Mouse (Mus musculus) left cerebral cortex, postnatal 4 days (tissue): ENCODE measurements around the gene Adra2a. TPM values are rescaled to one million over a fixed set of nuclear protein-coding genes. Genes with fewer than 3 reads are reported as not detected.

Experiments
- DNase-seq: peaks from one replicate; pipeline ENCODE4 v3.0.0-alpha.2; 2022
- intact Hi-C: fragments of 180-260 bp; cut with DNase I; formaldehyde crosslinking; loops from one replicate; pipeline ENCODE4 v1.15.1; 2025
- total RNA-seq, 2 experiments: library from RNA; stranded (reverse); gene quantifications; 2 replicates each; pipeline ENCODE4 v1.2.3; 2021

Adra2a gene
- total RNA-seq, 2 experiments from 2014 or later: 19.7 to 21.6 TPM

GRCm38 (mm10) chr19:54072233-54072800 is 28.4 kb downstream of the Adra2a start:
- intact Hi-C loops: no loop called here
- DNase-seq: no peak

GRCm38 (mm10) chr19:54076362-54077349 is 32.7 kb downstream of the Adra2a start:
- intact Hi-C loops: no loop called here
- DNase-seq: no peak

- intact Hi-C loops: no loop called here
- no peak for DNase-seq
Observed at GRCm38 (mm10) chr19:54081303-54081702, 37.4 kb downstream of the Adra2a start.

- DNase-seq: no peak
- intact Hi-C loops: no loop called here
Observed at GRCm38 (mm10) chr19:54081716-54082165, 37.8 kb downstream of the Adra2a start.

GRCm38 (mm10) chr19:54087319-54087718 is 43.4 kb downstream of the Adra2a start:
- intact Hi-C loops: no loop called here
- no peak for DNase-seq

GRCm38 (mm10) chr19:54093599-54093998 is 49.6 kb downstream of the Adra2a start:
- DNase-seq: no peak
- intact Hi-C loops: no loop called here

- intact Hi-C loops: no loop called here
- DNase-seq: no peak
Observed at GRCm38 (mm10) chr19:54095716-54096115, 51.8 kb downstream of the Adra2a start.

- intact Hi-C loops: no loop called here
- no peak for DNase-seq
Observed at GRCm38 (mm10) chr19:54098367-54098766, 54.4 kb downstream of the Adra2a start.

Other genes starting within 250 kb of the Adra2a start
- gene Pdcd4, start 151.9 kb upstream of the Adra2a start, total RNA-seq: 10 to 100 TPM; 64.4 to 67.5 TPM
- gene Shoc2, start 99.8 kb upstream of the Adra2a start, total RNA-seq: 10 to 100 TPM; 75.7 to 85.3 TPM
- gene Bbip1, start 99.5 kb upstream of the Adra2a start, total RNA-seq: 100 to 1,000 TPM; 101 to 113 TPM